Mouse (Mus musculus) A20 (cell line): Measurements from ENCODE around the gene Wasf2.

ENCODE experiments used
- DNase-seq: peaks from one replicate; pipeline ENCODE4 v3.0.0-alpha.2; 2011; ENCODE audit warnings: low read depth, low spot score

The Wasf2 gene

GRCm38 (mm10) chr4:133127079-133127478, 3.2 kb upstream of the Wasf2 start:
- no peak for DNase-seq

DNA sequence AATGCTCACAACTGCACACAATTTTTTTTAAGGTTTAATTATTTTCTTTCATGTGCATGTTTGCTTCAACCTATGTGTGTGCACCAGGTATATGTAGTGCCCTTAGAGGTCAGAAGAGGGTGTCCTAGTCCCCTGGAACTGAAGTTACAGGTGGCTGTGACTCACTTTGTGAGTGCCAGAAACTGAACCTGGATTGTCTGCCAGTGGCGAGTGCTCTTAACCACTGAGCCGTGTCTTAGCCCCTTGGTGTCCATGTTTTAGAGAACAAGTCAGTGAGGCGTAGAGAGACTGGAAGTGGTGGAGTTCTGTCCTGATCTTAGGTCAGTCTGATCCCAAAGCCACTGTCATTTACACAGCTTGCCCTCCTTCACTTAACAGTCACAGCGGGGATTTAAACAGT, 2.4 kb upstream of the Wasf2 start:
- peak; percentile 27 for DNase-seq

GRCm38 (mm10) chr4:133129391-133129790, 914 bp upstream of the Wasf2 start:
- no peak for DNase-seq

GRCm38 (mm10) chr4:133130890-133131741, 811 bp downstream of the Wasf2 start:
- DNase-seq, result peak; percentile 87

GRCm38 (mm10) chr4:133132027-133132426, 1.7 kb downstream of the Wasf2 start:
- peak; percentile 65 for DNase-seq

DNA sequence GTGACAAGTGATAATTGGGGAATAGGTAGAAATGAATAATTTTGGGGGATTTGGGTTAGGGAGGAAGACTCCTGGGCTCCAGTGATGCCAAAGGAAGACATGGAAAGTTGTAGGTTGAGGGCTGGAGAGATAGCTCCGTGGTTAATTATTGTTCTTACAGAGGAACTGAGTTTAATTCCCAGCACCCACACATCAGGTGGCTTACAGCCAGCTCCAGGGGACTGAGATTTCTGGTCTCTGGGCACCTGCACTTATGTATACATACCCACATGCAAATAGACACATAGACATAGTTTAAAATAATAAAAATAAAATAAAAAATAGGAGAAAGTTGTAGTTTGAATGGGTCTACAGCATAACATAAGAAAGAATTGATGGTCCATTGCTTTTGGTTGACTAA, 6.6 kb downstream of the Wasf2 start:
- DNase-seq, result peak; percentile 54

- DNase-seq, result peak; percentile 49
These were observed 8.7 kb downstream of the Wasf2 start for GRCm38 (mm10) chr4:133138971-133139370.

DNA sequence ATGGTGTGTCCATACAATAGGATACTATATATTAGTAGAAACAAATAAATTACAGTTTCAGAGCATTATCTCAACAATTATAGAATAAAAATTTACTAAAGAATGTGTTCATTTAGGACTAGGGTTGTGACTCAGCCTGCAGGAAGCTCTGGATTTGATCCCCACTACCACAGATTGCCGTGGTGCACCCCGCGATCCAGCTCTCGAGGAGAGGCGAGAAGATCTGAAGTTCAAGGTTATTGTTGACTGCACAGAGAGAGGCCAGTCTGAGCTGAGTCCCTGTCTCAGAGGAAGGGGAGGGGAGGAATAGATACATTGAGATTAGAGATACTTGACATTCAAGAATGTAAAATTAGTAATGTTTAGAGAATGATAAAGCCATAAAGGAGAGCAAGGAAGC, 24.7 kb downstream of the Wasf2 start:
- no peak for DNase-seq

GRCm38 (mm10) chr4:133155726-133156125, 25.4 kb downstream of the Wasf2 start:
- DNase-seq, result no peak

- DNase-seq, result no peak
These were observed 26.1 kb downstream of the Wasf2 start for GRCm38 (mm10) chr4:133156422-133156821.

DNA sequence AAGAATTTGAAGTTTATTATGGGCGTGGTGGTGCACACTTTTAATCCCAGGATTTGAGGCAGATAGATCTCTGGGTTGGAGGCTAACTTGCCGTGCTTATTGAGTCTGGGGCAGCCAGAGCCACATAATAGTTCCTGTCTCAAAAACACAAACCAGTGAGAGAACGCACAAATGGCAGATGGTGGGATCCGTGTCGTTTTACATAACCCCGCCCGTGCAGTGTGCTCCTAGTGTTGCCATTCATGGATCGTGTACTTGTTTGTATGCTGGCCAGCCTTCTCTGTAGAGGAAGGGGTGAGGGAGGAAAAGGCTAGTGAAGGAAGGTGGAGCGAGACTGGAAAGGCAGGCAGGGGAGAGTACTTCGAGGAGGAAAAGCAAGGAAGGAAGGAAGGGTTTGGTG, 26.5 kb downstream of the Wasf2 start:
- no peak for DNase-seq

- DNase-seq, result peak; percentile 84
These were observed 28.8 kb downstream of the Wasf2 start for GRCm38 (mm10) chr4:133159127-133159526.

DNA sequence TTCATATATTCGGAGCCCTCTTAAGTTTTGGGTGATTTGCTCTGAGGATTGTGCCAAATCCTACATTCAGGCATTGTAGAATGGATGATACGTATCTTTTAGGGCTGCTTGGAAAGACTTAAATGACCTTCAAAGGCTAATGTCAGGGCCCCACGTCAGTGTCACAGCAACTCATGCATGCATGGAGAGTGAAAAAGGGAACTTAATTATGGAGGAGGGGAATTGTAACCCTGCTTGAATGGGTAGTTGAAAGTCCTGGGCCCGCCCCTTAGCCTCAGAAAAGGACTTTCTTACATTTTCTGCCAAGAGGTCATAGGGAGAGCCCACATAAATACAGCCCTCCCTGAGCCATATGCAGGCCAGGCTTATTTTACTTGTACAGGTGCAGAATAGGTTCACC, 29.3 kb downstream of the Wasf2 start:
- DNase-seq, result peak; percentile 85

- no peak for DNase-seq
These were observed 29.9 kb downstream of the Wasf2 start for GRCm38 (mm10) chr4:133160211-133160610.

- DNase-seq, result no peak
These were observed 30.5 kb downstream of the Wasf2 start for GRCm38 (mm10) chr4:133160821-133161220.

GRCm38 (mm10) chr4:133162196-133162595, 31.9 kb downstream of the Wasf2 start:
- DNase-seq, result no peak

DNA sequence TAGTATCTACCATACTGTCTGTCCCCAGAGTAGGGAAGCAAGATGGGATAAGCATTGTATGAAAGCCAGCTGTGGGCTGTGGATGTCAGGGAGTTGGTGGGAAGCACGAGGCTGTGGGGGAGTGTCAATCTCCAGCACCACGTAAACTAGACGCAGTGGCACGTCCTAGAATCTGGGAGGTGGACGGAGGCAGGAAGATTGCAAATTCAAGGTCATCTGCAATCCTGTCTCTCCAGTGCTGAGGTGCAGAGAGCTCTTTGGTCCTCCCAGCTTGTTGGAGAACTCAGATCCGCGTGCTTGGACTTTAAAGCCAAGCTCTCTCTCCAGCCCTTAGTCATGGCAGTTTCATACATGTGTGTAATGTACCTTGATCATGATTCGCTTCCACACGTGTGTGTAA, 36.5 kb downstream of the Wasf2 start:
- DNase-seq, result no peak

DNA sequence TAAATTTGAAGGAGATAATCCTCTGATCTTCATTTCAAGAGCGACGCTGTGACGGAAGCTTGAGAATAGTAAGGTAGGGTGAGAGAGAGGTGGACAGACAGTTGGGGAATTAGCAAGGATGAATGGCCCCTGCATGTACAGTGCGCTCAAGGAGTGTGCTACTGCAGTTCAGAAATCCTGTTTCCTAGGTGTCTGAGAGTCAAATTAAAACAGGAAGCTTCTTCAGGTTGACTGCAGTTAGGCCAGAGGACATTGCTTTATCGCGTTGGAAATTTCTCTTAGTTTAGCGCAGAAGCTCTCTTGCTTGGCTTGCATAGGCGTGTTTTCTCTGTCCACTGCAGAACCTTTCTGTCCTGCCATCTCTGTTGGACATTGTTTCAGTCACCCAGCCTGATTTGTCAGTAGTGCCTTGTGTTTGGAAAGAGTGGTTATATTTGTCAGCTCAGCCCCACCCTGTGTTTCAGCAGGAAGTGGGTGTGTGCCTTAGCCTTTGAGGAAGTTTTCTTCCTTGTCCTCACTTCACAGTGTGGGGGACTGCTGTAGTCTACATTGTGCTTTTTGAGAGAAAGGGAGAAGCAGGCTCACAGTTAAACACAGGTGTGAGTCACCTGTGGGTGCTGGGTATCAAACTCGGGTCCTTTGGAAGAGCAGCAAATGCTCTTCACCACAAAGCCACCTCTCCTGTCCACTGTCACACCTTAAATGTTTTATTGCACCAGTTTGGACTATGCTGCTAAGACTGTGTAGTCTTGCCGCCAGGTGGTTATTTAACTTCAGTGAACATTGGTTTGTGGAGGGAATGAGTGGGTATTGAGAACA, 39.1 kb downstream of the Wasf2 start:
- peak; percentile 79 for DNase-seq

DNA sequence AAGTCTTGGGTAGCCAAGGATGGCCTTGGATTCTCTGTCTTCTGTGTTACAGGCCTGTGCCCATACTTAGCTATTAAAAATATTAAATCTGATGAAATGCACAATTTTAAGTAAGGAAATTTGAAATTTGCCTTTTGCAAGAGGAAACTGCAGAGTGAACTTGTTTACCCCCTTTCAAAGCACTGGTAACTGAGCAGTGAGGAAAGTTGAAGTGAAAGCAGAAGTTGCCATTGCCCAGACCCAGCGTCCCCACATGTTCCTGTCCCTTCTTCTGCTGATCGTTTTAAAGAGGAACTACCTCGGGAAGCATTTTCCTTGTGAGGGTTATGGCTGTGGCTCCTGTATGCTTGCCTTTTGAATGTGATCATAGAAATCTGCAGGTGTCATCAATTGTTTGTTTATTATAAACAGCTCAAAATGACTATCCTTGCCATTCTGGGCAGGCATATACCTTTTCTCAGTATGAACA, 39.8 kb downstream of the Wasf2 start:
- peak; percentile 88 for DNase-seq

DNA sequence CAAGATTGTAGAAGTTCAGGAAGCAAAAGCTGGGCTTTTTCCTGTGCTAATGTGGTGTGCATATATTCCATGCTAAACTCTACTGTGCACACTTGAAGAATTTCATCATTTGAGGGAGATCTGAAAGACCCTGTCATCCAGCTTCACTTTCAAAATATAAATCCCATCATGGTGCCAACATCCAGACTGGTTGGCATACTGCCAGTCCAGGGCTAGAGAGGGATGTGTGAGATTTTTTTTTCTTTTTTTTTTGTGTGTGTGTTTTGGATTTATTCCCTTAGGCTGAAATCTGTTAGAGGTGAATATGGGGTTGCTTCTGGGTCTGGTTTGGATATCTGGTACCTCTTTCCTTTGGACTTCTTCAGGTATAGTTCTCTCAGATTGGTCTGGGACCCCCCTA, 40.3 kb downstream of the Wasf2 start:
- no peak for DNase-seq

DNA sequence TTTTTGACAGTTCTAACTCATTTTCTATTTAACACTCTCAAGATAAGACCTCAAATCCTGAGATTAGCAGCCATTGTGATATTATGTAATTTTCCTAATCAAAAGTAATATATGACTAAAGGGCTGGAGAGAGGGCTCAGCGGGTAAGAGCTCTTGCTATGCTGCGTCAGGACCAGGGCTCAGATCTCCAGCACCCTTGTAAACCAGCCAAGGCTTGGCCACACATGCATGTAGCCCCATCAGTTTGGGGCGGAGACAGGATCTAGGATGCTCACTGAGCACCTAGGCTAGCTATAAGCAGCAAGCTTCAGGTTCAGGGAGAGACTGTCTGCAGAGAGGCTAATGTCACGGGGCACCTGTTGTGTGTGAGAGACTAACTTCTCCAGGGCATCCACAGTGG, 42.1 kb downstream of the Wasf2 start:
- no peak for DNase-seq

- DNase-seq, result peak; percentile 52
These were observed 44.1 kb downstream of the Wasf2 start for GRCm38 (mm10) chr4:133174361-133174760.

DNA sequence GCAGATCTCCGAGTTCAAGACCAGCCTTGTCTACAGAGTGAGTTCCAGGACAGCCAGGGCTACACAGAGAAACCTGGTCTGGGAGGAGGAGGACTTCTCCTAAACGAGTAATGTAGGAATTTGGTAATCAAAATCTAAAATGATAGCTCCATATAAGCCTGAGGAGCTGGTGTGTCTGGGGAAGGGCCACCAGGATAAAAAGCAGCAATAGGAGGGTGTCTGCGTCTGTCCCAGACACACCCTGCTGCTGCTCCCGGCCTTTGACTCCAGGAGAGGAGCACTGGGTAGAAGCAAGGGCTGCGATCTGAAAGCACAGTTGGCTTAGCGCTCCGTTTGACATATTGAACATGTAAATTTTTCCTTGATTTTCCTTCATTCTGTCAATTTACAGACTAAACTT, 45.0 kb downstream of the Wasf2 start:
- DNase-seq, result no peak
